Mouse (Mus musculus) kidney, adult 2 months (tissue): ENCODE results near the gene Esam. TPM values are rescaled to one million over a fixed set of nuclear protein-coding genes. Genes with fewer than 3 reads are reported as not detected.

Experiments used
- DNase-seq: peaks from one replicate; pipeline ENCODE4 v3.0.0; 2021
- H3K27ac ChIP-seq: fragments of 200-500 bp; 2 replicates; pipeline ENCODE4 v1.5.1; 2012; ENCODE audit warnings: low read depth, low read length, control low read depth, inconsistent platforms; ENCODE audit not compliant: insufficient read depth
- H3K27me3 ChIP-seq: fragments of 200-500 bp; replicated peaks from 2 replicates; pipeline ENCODE4 v1.6.1; 2012; ENCODE audit warnings: mild to moderate bottlenecking, moderate library complexity, low read length, inconsistent platforms; ENCODE audit not compliant: control insufficient read depth, insufficient read depth
- H3K36me3 ChIP-seq: fragments of 200-500 bp; 2 replicates; pipeline ENCODE4 v1.6.1; 2012; ENCODE audit warnings: mild to moderate bottlenecking, moderate library complexity, low read length, inconsistent platforms; ENCODE audit not compliant: control insufficient read depth, insufficient read depth
- H3K4me1 ChIP-seq: fragments of 200-500 bp; 2 replicates; pipeline ENCODE4 v1.6.1; 2011; ENCODE audit warnings: low read length; ENCODE audit not compliant: control insufficient read depth, insufficient read depth
- H3K4me3 ChIP-seq: fragments of 200-500 bp; 2 replicates; pipeline ENCODE4 v1.5.1; 2011; ENCODE audit warnings: mild to moderate bottlenecking, low read depth, low read length, control low read depth; ENCODE audit not compliant: insufficient read depth
- CTCF ChIP-seq: fragments of 200-500 bp; conservative IDR thresholded peaks from 2 replicates; pipeline ENCODE4 v1.5.1; 2011; ENCODE audit warnings: low read depth, mild to moderate bottlenecking, control low read depth, low read length, moderate library complexity, mixed read lengths; ENCODE audit not compliant: insufficient read depth, insufficient read length
- POLR2A ChIP-seq: fragments of 200-500 bp; IDR thresholded peaks from one replicate; pipeline ENCODE4 v1.6.1; 2011; ENCODE audit warnings: low read depth, low read length, control low read depth
- WGBS: fragments of 180-500 bp; shearing (Covaris S2); methylation state at CpG from one replicate; pipeline ENCODE4 v1.1.7; 2018; 5-methylcytosine and 5-hydroxymethylcytosine counted together
- polyA plus RNA-seq: library from polyadenylated mRNA; depleted of rRNA; stranded (reverse); fragments of >200 nt; gene quantifications from 2 replicates; pipeline ENCODE4 v1.2.3, GENCODE M21; 2012

The Esam gene
- polyA plus RNA-seq, 1 experiment = 54.9 TPM

DNA sequence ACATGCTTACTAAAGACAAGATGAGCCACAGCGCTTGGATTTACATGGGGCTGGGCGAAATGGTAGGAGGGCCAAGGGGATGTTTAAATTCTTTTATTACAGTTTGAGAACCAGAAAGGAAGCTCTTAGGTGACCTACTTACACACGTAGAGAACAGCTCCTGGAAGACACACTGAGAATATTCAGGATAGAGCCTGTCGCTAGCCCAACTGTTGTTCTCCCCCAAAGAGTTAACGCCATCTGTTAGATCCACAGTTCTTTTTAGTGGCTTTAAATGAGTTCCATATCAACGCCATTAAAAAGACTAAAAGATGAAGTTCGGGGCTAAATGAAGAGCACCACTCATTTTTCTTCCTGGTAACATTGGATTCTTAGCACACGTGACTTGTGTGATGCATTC, 8.9 kb upstream of the Esam start:
- H3K4me3 ChIP-seq = no peak overlapping the region
- no peaks in the 10 kb centered on the region for H3K27me3 ChIP-seq
- DNase-seq = no peak
- peaks cover 3% of the 10 kb centered on the region for H3K36me3 ChIP-seq
- no peaks in the 10 kb centered on the region for H3K4me1 ChIP-seq
- WGBS = 93% methylated on average over 8 of the region's 8 CpGs
- H3K27ac ChIP-seq = no peak overlapping the region
- TF ChIP-seq POLR2A = no peak
- TF ChIP-seq CTCF = no peak

DNA sequence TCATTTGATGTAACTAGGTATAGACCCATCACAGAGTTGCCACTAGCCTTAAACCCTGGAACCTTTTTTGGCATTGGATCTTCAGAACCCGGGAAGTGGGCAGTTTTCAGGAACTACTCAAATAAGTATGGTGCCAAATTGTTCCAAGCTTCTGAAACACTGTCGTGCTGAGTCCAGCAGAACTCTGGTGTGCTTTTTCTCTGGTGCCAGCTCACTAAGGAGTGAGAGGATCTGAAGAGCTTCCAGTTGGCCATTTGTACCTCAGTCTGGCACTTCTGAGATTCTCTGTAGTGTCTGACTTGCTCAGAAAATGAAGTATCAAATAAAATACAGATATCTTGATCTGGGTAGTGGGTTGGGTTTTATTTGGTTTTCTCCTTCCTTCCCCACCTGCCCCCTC, 7.9 kb upstream of the Esam start:
- Histone ChIP-seq H3K4me1 (no peaks in the 10 kb centered on the region), H3K36me3 (peaks cover 3% of the 10 kb centered on the region), H3K27me3 (no peaks in the 10 kb centered on the region), H3K27ac (no peak overlapping the region), H3K4me3 (no peak overlapping the region)
- DNase-seq = no peak
- no peak for TF ChIP-seq POLR2A
- 80% methylated on average over 2 of the region's 2 CpGs for WGBS

DNA sequence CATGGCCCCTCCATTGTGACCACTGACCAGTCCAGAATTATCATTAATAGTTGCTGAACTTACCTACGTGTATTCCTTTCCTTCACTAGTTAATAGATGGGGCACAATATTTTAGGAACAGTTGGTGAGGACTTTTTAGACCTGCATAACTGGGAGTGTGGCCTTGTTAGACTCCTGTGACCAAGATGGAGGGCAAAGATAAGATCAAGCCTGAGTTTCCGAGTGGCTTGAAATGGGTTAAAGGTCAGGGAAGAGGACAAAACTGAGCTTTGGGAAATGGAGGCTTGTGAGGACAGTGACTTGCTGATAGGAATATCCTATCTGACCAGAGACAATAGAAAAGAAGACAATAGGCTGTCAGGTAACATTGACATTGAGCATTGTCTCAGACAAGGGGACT, 2.4 kb upstream of the Esam start:
- H3K4me3 ChIP-seq = no peak overlapping the region
- no peaks in the 10 kb centered on the region for H3K4me1 ChIP-seq
- 77% methylated on average over 2 of the region's 2 CpGs for WGBS
- no peak overlapping the region for H3K27ac ChIP-seq
- DNase-seq = no peak
- TF ChIP-seq CTCF (no peak), POLR2A (no peak)
- H3K36me3 ChIP-seq = peaks cover 3% of the 10 kb centered on the region
- no peaks in the 10 kb centered on the region for H3K27me3 ChIP-seq

DNA sequence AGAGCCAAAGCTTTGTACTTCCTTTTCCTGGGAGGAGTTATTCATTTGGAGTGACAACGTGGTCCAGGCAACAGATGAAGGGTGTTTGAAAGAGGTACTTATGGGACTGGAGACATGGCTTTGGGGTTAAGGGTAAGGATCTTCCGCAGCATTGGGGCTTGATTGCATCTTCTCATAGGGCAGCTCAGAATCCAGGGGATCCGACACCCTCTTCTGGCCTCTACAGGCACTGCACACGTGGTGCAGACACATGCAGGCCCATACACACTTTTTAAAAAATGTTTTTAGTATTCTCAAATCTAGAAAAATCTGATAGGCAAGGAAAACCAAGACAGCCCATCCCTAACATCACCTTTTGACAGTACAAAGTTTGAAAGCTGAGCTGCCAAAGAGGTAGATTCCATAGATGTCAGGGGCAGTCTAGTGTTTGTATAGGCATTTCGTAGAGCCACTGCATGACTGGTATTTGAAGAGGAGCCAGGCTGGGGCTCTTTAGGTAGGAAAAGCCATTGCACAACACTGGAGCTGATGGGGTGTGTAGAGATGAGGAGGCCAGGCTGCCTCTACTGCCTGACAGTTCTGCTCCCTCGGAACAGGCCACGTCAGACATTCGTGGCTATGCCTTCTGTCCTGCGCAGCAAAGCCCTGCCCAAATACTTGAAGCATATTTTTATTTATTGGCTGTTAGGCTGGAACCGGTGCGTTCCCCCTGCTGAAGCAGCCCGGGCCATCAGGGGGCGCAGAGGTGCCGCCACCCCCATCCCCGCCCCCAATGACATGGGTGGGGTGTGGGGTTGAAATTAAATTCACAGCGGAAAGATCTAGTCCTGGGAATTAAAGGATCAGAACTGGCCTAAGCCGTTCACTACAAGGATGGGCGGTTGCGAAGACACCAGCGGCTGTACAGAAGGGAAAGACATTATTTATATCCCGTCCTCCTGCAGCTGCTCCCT, 1.2 kb upstream of the Esam start:
- H3K4me1 ChIP-seq = no peaks in the 10 kb centered on the region; the same call in 1 of the 2 replicates
- peaks cover 3% of the 10 kb centered on the region for H3K36me3 ChIP-seq
- H3K4me3 ChIP-seq = peak overlapping the region; percentile 67; the same call in 1 of the 2 replicates
- WGBS = 46% methylated on average over 21 of the region's 21 CpGs
- DNase-seq = peak; percentile 42
- H3K27me3 ChIP-seq = no peaks in the 10 kb centered on the region
- peak overlapping the region; percentile 68 for H3K27ac ChIP-seq
- 0 out of 2 replicates have a peak, but pooled peaks have one; percentile 16 for TF ChIP-seq CTCF
- no peak for TF ChIP-seq POLR2A

DNA sequence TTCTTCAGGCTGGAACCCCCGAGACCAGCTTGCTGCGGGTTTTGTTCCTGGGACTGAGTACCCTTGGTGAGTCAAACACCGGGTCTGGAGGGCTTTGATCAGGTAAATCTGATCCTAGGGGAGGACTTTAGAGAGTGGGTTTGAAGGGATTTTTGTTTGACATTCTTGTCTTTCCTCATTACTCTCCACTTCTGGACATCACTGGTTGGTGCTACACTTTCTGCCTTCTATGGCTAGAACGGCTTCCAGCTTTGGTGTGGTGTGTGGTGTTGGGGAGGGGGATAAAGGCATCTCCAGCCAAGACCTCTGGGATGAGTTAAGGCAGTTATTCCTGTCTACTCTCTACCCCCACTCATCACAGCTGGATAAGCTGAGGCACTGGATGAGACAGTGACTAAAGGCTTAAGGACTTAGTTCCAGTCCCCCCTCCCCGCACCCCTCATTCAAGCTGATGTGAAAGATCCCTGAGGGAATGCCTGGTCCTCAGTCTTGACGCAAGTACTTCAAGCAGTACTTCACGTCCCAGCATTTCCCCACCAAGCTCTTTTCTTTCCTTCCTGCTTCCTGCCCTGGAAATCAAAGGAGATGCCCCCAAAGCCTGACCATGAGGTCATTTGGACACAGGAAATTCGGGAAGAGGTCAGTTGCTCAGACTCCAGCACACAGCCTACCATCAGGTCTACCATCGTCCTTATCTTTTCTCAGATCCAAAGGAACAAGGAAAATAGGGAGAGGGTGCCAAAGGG, 520 bp downstream of the Esam start:
- Histone ChIP-seq H3K4me3 (peak overlapping the region; percentile 67), H3K4me1 (no peaks in the 10 kb centered on the region; the same call in 1 of the 2 replicates), H3K27ac (peak overlapping the region; percentile 81), H3K27me3 (no peaks in the 10 kb centered on the region), H3K36me3 (no peaks in the 10 kb centered on the region)
- TF ChIP-seq CTCF (no peak), POLR2A (no peak)
- peak; percentile 67 for DNase-seq
- 46% methylated on average over 9 of the region's 9 CpGs for WGBS

DNA sequence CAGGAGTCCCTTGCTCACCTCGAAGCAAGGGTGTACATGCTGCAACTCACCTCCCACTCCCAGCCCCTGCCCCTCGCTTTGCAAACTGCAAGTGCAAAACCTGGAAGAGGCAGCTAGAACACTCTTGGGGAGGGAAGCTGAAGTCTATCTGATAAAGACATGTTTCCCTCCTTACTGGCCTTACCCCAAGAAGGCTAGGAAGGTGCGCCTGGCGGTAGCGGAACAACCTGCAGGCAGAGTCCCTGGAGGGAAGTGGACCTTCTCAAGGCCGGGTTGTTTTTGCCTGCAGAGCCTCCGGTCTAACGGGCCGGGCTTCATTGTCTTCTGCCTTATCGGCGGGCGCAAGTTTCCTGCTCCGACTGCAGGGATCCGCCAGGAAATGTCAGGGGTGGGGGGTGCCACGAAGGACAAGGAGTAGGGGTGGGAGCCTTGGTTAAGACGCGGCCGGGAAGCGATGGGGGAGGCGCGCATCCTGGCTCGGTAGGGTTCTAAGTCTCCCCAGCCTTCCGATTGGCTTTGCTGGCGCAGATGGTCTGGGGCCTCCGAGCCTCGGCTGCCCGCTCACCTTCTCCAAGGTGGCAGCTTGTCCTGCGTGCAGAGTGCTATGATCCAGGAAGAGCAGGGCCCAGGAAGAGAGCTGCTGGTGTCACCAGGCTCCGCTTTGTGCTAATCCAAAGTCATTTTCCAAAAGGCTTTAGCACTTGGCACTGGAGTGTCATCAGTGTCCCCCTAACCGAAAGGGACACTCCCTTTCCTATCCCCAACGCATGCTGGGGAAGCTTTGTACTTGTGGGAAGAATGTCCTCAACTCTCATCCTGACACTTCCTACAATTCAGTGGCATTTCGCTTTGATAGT, 2.4 kb downstream of the Esam start:
- Histone ChIP-seq H3K27me3 (no peaks in the 10 kb centered on the region), H3K4me1 (no peaks in the 10 kb centered on the region; the same call in 1 of the 2 replicates), H3K36me3 (no peaks in the 10 kb centered on the region), H3K27ac (peak overlapping the region; percentile 40), H3K4me3 (peak overlapping the region; percentile 67)
- TF ChIP-seq CTCF (peak; percentile 55), POLR2A (no peak)
- peak; percentile 92 for DNase-seq
- WGBS = 7% methylated on average over 32 of the region's 32 CpGs
